Mouse (Mus musculus) gastrocnemius, adult 18-20 months (tissue): Measurements from ENCODE around the gene Sema3c. TPM values are rescaled to one million over a fixed set of nuclear protein-coding genes. Genes with fewer than 3 reads are reported as not detected.
"Not testable (repeated sequence)": the region's sequence is repeated elsewhere in the genome, so short reads cannot be mapped to it uniquely, and the experiment has no call there.

ENCODE experiments used
- DNase-seq: peaks from one replicate; pipeline ENCODE4 v3.0.0; 2021; ENCODE audit warnings: low spot score
- long read RNA-seq, 2 experiments: library from polyadenylated mRNA; stranded (forward); transcript quantifications; one replicate each; pipeline ENCODE4 v2.0.0; 2021
- total RNA-seq, 2 experiments: library from RNA; stranded (reverse); gene quantifications; 2 replicates each; pipeline ENCODE4 v1.2.3; 2021

Gene Sema3c
- total RNA-seq, result 10 to 100 TPM; 46.6 to 49.0 TPM
- long read RNA-seq, experiment 1, full-length matches to known transcripts, result 60 of 70 reads
- long read RNA-seq, experiment 1, partial matches to known transcripts, result 10 of 70 reads
- long read RNA-seq, experiment 1, other reads (novel, unspliced or antisense), result 0 of 70 reads
- long read RNA-seq, experiment 2, full-length matches to known transcripts, result 47 of 57 reads
- long read RNA-seq, experiment 2, partial matches to known transcripts, result 10 of 57 reads
- long read RNA-seq, experiment 2, other reads (novel, unspliced or antisense), result 0 of 57 reads

GRCm38 (mm10) chr5:17573694-17574380 is at the start of gene Sema3c:
TSS of gene Sema3c (plus strand) at chr5:17574281.
- DNase-seq, result peak; percentile 9

- not testable (repeated sequence) for DNase-seq
These were observed 42.9 kb upstream of the Sema3c start for GRCm38 (mm10) chr5:17531165-17531564.

- no peak for DNase-seq
These were observed 30.9 kb upstream of the Sema3c start for GRCm38 (mm10) chr5:17543141-17543540.

DNA sequence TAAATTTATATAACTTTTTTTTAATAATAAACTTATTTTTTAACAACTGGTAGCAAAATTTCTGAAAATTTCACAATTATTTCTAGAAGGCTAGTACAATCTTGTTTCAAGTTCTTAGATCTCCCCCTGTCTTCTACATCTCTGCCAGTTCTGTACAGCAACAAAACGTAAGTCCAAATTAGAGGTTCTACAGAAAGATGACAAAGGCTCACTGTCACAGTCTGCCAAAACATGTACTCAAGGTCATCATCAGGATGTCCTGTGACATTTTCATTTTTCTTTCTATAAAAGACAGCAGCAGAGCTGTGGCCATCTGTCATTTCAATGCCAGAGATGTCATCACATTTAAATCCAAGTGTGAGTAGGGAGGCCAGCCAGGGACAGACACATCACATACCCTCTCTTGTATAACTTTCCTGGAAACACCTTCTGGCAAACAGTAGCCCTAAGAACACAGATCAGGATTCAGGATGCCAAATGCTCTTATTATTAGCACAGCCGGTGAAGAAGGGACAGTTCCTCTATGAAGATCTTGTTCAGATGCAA is 29.1 kb upstream of the Sema3c start:
- no peak for DNase-seq

DNA sequence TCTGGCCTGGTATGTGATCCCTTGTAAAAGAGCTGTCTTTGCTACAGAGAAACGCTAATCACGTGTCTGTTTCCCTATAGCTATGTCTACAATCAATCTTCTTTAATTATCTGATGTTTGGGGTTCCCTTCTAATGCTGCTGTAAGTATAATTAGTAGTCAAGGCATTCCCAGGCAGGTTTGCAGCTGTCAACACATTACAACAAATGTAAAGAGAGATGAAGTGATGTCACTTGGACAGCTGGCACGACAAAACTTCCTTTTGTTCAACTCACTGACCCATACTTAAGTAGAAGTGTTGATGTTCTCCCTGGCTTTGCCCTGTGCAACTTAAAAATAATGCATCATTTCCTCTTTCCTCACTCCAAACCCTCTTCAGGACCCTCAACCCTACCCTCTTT is 22.4 kb upstream of the Sema3c start:
- no peak for DNase-seq

- DNase-seq, result peak; percentile 25
These were observed 18.0 kb upstream of the Sema3c start for GRCm38 (mm10) chr5:17556073-17556473.

DNA sequence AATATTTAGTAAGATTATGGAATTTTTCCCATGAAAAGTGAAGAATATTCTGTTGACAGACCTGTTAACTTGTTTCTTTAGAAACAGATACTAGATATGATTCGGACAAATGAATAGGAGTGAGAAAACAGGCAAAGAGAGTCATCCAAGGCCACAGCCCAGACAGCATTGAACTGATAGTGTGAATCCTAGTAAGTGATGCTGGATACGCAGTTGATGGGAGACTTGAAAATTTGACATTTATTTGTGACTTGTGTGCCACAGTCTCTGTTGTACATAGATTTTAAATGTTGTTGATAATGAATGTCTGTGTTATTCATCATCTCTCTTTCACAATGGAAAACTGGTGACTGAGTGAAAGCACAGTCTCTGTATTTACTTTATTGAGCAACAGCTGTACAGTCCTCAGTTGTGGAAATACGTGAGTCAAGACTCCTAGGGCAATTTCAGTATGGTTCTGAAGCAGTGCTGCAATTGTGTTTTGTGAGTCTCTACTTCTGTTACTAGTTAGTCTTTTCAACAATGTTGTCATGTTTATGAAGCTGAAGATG is 17.3 kb upstream of the Sema3c start:
- DNase-seq, result no peak

- DNase-seq, result no peak
These were observed 2.5 kb upstream of the Sema3c start for GRCm38 (mm10) chr5:17571571-17571970.

GRCm38 (mm10) chr5:17574413-17575182 is 517 bp downstream of the Sema3c start:
- peak; percentile 82 for DNase-seq

DNA sequence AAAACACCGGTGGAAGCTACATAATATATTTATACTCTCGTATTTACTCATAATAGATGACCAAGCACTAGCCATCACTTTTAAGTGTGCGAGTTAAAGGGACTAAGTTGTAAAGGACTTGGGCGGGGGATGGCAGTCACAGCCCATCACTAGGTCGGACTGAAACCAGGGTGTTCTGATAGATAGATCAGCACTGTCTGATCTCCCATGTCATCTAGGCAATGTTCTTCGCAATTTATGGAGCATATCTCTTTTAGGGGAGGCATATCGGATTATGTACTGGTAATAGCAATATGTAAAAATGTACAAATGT is 1.1 kb downstream of the Sema3c start:
- no peak for DNase-seq

DNA sequence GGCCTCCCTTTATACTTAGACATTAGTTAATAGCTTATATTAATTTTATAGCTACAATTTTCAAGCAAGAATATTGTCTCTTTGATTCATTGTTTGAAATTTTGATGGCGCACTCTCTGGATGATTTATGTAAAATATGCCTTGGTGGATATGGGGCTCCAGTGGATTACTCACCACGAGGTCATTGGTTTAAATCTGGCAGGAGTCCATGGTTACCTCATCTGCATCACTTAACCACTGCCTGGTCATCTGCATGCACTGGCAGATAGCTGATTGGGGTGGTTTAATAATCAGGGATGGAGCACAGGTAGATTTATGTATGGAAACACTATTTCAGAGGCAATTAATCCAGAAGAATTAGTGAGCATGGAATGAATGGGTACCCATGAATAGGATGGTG is 2.0 kb downstream of the Sema3c start:
- peak; percentile 41 for DNase-seq

- DNase-seq, result no peak
These were observed 8.0 kb downstream of the Sema3c start for GRCm38 (mm10) chr5:17582047-17582515.

DNA sequence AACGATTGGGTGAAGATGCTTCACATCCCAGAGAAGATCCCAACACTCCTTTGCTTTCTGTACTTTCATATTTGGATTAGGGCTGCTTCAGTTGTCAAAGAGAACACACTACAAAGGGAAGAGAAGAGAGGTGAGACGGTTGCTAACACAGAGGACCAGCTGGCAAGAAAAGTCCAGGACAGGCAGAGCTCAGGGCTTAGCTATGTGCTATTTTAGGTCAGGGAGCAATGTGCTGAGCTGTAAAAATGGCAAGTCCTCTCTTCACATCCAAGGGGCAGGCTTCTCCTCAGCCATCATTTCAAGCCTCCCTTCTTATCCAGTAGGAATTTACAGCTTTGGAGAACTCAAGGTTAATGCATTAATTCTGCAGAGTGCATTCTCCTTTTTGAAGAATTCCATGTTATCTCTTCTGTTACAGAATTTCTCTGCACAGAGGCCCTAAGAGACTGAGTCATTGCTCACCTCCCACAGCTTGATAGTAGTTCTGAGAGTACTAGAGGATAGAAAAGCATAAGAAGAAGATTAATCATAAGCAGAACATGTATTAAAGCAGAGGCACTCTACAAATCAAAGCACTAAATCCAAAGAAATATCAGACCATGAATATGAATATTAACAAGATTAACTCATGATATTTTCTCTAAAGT is 10.3 kb downstream of the Sema3c start:
- DNase-seq, result peak; percentile 50

DNA sequence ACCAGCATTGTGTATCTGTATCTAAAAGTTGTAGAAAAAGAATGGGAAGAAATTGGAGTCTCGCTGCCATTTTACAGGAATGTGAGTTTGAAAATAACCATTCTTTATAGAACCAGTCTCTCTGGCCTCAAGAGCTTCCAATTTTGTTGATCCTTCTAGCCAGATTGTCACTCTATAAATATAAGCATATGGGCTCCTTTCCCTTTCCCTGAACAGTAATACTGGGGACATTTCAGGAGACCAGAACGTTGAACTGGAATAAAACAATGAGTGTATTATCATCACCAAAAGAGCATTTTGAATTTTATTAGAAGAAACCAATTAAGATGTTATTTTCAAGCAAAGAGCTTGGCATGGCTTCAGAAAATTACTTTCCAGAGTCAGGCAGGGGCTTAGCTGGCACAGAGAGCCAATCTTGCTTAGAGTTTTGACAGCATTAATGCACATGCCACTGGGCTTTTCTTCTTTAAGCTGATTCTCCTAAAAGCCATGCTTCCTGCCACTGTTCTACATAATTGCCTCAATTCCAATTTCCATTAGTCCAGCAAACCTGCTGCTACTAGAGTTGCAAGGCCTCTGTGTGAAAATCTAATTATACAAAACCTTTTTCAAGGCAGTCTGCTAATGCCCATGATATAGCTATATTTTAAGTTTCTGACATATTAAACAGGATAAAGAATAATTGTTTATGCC is 12.6 kb downstream of the Sema3c start:
- DNase-seq, result no peak

- no peak for DNase-seq
These were observed 17.8 kb downstream of the Sema3c start for GRCm38 (mm10) chr5:17591908-17592307.

DNA sequence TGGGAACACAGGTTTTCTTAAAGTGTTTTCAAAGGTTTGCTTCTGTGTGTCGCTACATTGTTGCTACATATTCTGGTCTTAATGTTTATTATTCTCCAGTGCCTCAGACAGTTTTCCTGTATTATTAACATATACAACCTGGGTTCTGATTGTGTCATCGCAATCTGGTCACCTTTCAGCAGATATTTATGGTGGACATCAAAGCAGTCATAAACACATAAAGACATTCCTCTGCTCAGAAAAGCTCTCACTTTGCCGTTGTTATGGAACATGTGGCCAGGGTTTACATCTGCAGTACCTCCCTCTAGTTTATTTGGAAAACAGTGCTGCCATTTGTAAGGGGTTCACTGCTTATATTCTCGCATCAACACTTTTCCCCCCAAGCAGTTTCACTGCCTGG is 27.6 kb downstream of the Sema3c start:
- DNase-seq, result no peak

DNA sequence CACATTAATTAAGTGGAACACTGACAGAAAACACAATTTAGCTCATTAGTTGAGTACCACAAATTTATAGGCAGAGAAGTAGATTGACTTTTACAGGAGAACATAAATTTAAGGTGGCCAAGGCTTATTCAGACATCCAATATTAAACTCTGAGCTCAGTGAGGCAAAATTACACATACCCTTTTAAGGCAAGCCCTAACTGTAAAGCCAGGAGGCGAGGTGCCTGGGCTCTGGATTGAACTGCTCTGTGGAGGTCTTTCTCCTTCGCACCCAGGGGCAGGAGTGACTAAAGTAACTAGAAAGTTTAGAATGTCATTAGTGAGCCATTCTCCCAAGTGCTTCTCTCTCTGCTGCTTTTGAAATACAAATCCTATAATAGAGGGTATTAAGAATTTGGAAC is 46.5 kb downstream of the Sema3c start:
- no peak for DNase-seq

DNA sequence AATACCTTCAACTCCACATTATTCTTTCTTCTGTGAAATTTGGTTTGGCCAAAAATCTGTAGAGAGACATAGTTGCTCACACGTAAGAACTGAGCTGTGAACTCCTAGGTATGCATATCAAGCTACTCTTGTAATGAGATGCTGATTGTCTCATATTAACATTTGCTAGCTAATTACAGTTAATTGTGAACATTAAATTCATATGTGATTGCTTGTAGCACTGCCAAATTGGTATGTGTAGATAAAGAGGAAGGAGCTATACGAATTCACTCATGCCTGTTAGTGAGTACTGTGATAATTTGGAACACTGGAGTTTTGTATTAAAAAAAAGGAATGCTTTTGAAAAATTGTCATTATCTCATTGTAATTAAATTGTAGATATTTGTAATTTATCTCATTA is 48.5 kb downstream of the Sema3c start:
- no peak for DNase-seq

GRCm38 (mm10) chr5:17628606-17629005 is 54.5 kb downstream of the Sema3c start:
- DNase-seq, result no peak

DNA sequence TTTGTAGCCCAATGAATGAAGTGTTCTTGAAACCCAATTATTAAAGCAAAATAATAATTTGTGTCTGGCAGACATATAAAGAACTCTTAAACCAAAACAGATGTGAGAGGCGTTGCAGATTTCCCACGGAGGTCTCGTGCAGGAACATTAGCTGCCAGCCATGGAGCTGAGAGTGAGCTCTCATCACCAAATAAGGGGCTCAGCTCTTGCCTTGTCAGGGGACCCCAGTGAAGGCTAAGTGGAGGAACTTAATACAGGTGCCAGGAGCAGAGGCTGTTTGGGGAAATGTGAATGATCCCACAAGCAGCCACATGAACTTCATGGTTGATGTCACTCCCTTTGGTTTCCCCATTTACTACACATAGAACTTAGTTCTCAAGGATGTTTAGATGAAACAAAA is 55.5 kb downstream of the Sema3c start:
- DNase-seq, result no peak

- no peak for DNase-seq
These were observed 65.4 kb downstream of the Sema3c start for GRCm38 (mm10) chr5:17639519-17639918.
